Mouse (Mus musculus): ENCODE data around the gene Galnt9.

DNA sequence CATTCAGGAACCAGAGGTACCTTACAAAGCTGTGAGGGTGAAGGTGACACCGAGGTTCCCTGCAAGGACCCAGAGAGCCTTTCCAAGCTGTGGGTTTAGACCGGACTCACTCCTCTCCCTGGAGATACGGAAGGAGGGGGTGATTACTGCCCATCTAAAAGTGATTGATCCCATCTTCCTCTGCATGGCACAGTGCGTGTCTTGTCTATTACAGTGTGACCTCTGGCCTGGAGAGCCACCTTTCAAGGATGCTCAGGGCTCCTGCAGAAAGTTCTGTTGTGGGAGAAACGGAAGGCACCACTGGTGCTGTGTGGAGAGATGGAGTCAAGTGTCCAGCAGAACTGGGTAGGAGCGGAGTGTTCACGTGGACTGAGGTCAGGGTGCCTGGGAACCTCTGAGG, 1.2 kb downstream of the Galnt9 start:
- TF ChIP-seq E2F4 (IDR thresholded peaks at IDR 0.05; ENCODE audit: insufficient read depth) = no peak
- no peak for TF ChIP-seq MYOD1 (IDR thresholded peaks at IDR 0.05; ENCODE audit: control insufficient read depth in 1 of 3, insufficient read length in 2 of 3, low read depth in 2 of 3)
- TF ChIP-seq TCF3 (IDR thresholded peaks at IDR 0.05; ENCODE audit: insufficient read length, low read depth) = no peak
- no peak for TF ChIP-seq SRF (IDR thresholded peaks at IDR 0.05; ENCODE audit: control insufficient read depth, insufficient read length, low read depth)
- no peak for TF ChIP-seq POLR2A (IDR thresholded peaks at IDR 0.05; ENCODE audit: insufficient read length, low read depth)
- no peak for TF ChIP-seq TCF12 (IDR thresholded peaks at IDR 0.05; ENCODE audit: insufficient read depth, poor library complexity, severe bottlenecking)

Measured in myocyte (in vitro differentiated cells).